Mouse (Mus musculus): ENCODE measurements around the gene Lalba.

- no peak for TF ChIP-seq ZC3H11A (IDR thresholded peaks at IDR 0.05; ENCODE audit: borderline replicate concordance, low read depth, low read length)
- no peak for TF ChIP-seq CHD2 (IDR thresholded peaks at IDR 0.05; ENCODE audit: low read depth, low read length)
- TF ChIP-seq MAFK (IDR thresholded peaks at IDR 0.05; ENCODE audit: insufficient read depth, low read depth, low read length), result no peak
Measured at GRCm38 (mm10) chr15:98504514-98504913, 22.0 kb upstream of the Lalba start.

Measured in ES-E14 (cell line).